Mouse (Mus musculus) lung, postnatal 0 days (tissue): ENCODE measurements around the gene Nup107.

Source experiments
- CTCF ChIP-seq: IDR thresholded peaks from 2 replicates; pipeline ENCODE4 v1.5.1; 2016; ENCODE audit warnings: antibody characterized with exemption, mild to moderate bottlenecking
- EP300 ChIP-seq: IDR thresholded peaks from 2 replicates; pipeline ENCODE4 v1.6.1; 2016; ENCODE audit warnings: antibody characterized with exemption, mild to moderate bottlenecking, control low read depth

GRCm38 (mm10) chr10:117754609-117754940, 37.9 kb downstream of the Nup107 start:
- TF ChIP-seq CTCF (no peak), EP300 (no peak)
